Mouse (Mus musculus) CH12.LX (cell line): ENCODE results near the gene Hmgcl. TPM values are rescaled to one million over a fixed set of nuclear protein-coding genes. Genes with fewer than 3 reads are reported as not detected.

Source experiments
- DNase-seq: peaks from one replicate; pipeline ENCODE4 v3.0.0-alpha.2; 2013; ENCODE audit errors: extremely low read depth
- H3K27ac ChIP-seq: 2 replicates; pipeline ENCODE4 v1.5.1; 2012; ENCODE audit warnings: low read depth, mild to moderate bottlenecking, control low read depth, moderate library complexity; ENCODE audit not compliant: insufficient read depth
- H3K27me3 ChIP-seq: replicated peaks from 2 replicates; pipeline ENCODE3; 2012; ENCODE audit warnings: inconsistent platforms
- H3K36me3 ChIP-seq, 2 experiments: replicated peaks in 1 of 2; 2 replicates each; pipeline versions ENCODE3 to v1.6.1; 2012; ENCODE audit warnings: inconsistent platforms in 1 of 2, low read length in 1 of 2, mild to moderate bottlenecking in 1 of 2, mixed read lengths in 1 of 2, moderate library complexity in 1 of 2; ENCODE audit not compliant: control insufficient read depth in 1 of 2, insufficient read depth in 1 of 2
- H3K4me1 ChIP-seq, 2 experiments: 2 replicates each; pipeline ENCODE4 v1.6.1; 2012; ENCODE audit warnings: inconsistent platforms in 1 of 2, moderate library complexity in 1 of 2; ENCODE audit not compliant: insufficient read depth in 2 of 2, control insufficient read depth in 1 of 2
- H3K4me2 ChIP-seq: 2 replicates; pipeline ENCODE4 v1.6.1; 2012; ENCODE audit warnings: low read depth, mild to moderate bottlenecking, control low read depth; ENCODE audit not compliant: poor library complexity, insufficient read depth, severe bottlenecking
- H3K4me3 ChIP-seq, 3 experiments: fragments of 150-350 bp in 1 of 3; sonication (generic) in 1 of 3; replicated peaks in 1 of 3; 2 replicates each; pipeline versions ENCODE3 to v1.5.1; 2011 to 2012; ENCODE audit warnings: low read depth in 2 of 3, low read length in 2 of 3, mild to moderate bottlenecking in 2 of 3, moderate library complexity in 2 of 3, control low read depth in 1 of 3, improper control_type of control experiment in 1 of 3, inconsistent platforms in 1 of 3, mixed read lengths in 1 of 3; ENCODE audit not compliant: poor library complexity in 1 of 3
- H3K79me2 ChIP-seq: replicated peaks from 2 replicates; pipeline ENCODE4 v1.6.1; 2012; ENCODE audit warnings: mild to moderate bottlenecking, moderate library complexity; ENCODE audit not compliant: control insufficient read depth, poor library complexity, insufficient read depth, severe bottlenecking; ENCODE audit errors: extremely low read depth
- H3K9ac ChIP-seq: 2 replicates; pipeline ENCODE4 v1.6.1; 2012; ENCODE audit warnings: low read depth, mild to moderate bottlenecking, control low read depth, moderate library complexity; ENCODE audit not compliant: insufficient read depth
- H3K9me3 ChIP-seq: replicated peaks from 2 replicates; pipeline ENCODE3; 2012; ENCODE audit warnings: low read length, inconsistent platforms, mixed read lengths
- CHD1 ChIP-seq: IDR thresholded peaks from 2 replicates; pipeline ENCODE4 v1.6.1; 2012; ENCODE audit warnings: low read depth, low read length, improper control_type of control experiment, inconsistent platforms
- CHD2 ChIP-seq: IDR thresholded peaks from 2 replicates; pipeline ENCODE4 v1.6.1; 2011; ENCODE audit warnings: low read length, improper control_type of control experiment
- CTCF ChIP-seq, 2 experiments: IDR thresholded peaks in 1 of 2; conservative IDR thresholded peaks in 1 of 2; 2 replicates each; pipeline ENCODE4 v1.5.1; 2011 to 2012; ENCODE audit warnings: low read depth in 2 of 2, low read length in 2 of 2, improper control_type of control experiment in 1 of 2, inconsistent platforms in 1 of 2, mild to moderate bottlenecking in 1 of 2, moderate library complexity in 1 of 2
- E2F4 ChIP-seq: IDR thresholded peaks from 2 replicates; pipeline ENCODE4 v1.6.1; 2011; ENCODE audit warnings: low read depth, low read length, improper control_type of control experiment; ENCODE audit not compliant: insufficient replicate concordance
- ELF1 ChIP-seq: IDR thresholded peaks from 2 replicates; pipeline ENCODE4 v1.6.1; 2014; ENCODE audit warnings: low read depth, mild to moderate bottlenecking, inconsistent platforms, low read length, improper control_type of control experiment
- EP300 ChIP-seq: IDR thresholded peaks from 2 replicates; pipeline ENCODE4 v1.6.1; 2011; ENCODE audit warnings: low read length, improper control_type of control experiment
- ETS1 ChIP-seq: conservative IDR thresholded peaks from 2 replicates; pipeline ENCODE4 v1.6.1; 2012; ENCODE audit warnings: low read depth, mild to moderate bottlenecking, inconsistent platforms, low read length, improper control_type of control experiment, moderate library complexity
- GABPA ChIP-seq: IDR thresholded peaks from 2 replicates; pipeline ENCODE4 v1.6.1; 2012; ENCODE audit warnings: low read depth, low read length, improper control_type of control experiment, inconsistent platforms; ENCODE audit not compliant: insufficient replicate concordance
- HCFC1 ChIP-seq: IDR thresholded peaks from 2 replicates; pipeline ENCODE4 v1.6.1; 2012; ENCODE audit warnings: low read depth, mild to moderate bottlenecking, inconsistent platforms, low read length, improper control_type of control experiment
- IRF4 ChIP-seq: IDR thresholded peaks from 2 replicates; pipeline ENCODE4 v1.6.1; 2014; ENCODE audit warnings: low read depth, mild to moderate bottlenecking, inconsistent platforms, low read length, improper control_type of control experiment
- JUND ChIP-seq: conservative IDR thresholded peaks from 2 replicates; pipeline ENCODE4 v1.6.1; 2011; ENCODE audit warnings: low read depth, low read length, improper control_type of control experiment
- KAT2A ChIP-seq: IDR thresholded peaks from 2 replicates; pipeline ENCODE4 v1.6.1; 2012; ENCODE audit warnings: low read length, improper control_type of control experiment, inconsistent platforms; ENCODE audit not compliant: insufficient replicate concordance
- MAX ChIP-seq: IDR thresholded peaks from 2 replicates; pipeline ENCODE4 v1.6.1; 2011; ENCODE audit warnings: low read length, improper control_type of control experiment
- MAZ ChIP-seq: IDR thresholded peaks from 2 replicates; pipeline ENCODE4 v1.6.1; 2012; ENCODE audit warnings: low read depth, mild to moderate bottlenecking, inconsistent platforms, low read length, improper control_type of control experiment, moderate library complexity
- MEF2A ChIP-seq: IDR thresholded peaks from 2 replicates; pipeline ENCODE4 v1.6.1; 2014; ENCODE audit warnings: low read depth, mild to moderate bottlenecking, inconsistent platforms, low read length, improper control_type of control experiment, borderline replicate concordance
- MXI1 ChIP-seq: IDR thresholded peaks from 2 replicates; pipeline ENCODE4 v1.6.1; 2011; ENCODE audit warnings: mild to moderate bottlenecking, low read depth, low read length, improper control_type of control experiment
- MYC ChIP-seq: IDR thresholded peaks from 2 replicates; pipeline ENCODE4 v1.6.1; 2011; ENCODE audit warnings: low read depth, mild to moderate bottlenecking, improper control_type of control experiment, low read length
- NELFE ChIP-seq: IDR thresholded peaks from 2 replicates; pipeline ENCODE4 v1.6.1; 2011; ENCODE audit warnings: low read depth, low read length, improper control_type of control experiment
- PAX5 ChIP-seq: IDR thresholded peaks from 2 replicates; pipeline ENCODE4 v1.6.1; 2012; ENCODE audit warnings: low read length, inconsistent platforms, mixed read lengths
- POLR2A ChIP-seq: IDR thresholded peaks from 2 replicates; pipeline ENCODE4 v1.6.1; 2011; ENCODE audit warnings: low read depth, mild to moderate bottlenecking, improper control_type of control experiment, low read length
- POLR2AphosphoS2 ChIP-seq: IDR thresholded peaks from 2 replicates; pipeline ENCODE4 v1.6.1; 2011; ENCODE audit warnings: low read depth, low read length, improper control_type of control experiment
- RAD21 ChIP-seq: IDR thresholded peaks from 2 replicates; pipeline ENCODE4 v1.6.1; 2011; ENCODE audit warnings: low read depth, mild to moderate bottlenecking, low read length, improper control_type of control experiment, moderate library complexity
- RCOR1 ChIP-seq: conservative IDR thresholded peaks from 2 replicates; pipeline ENCODE4 v1.6.1; 2012; ENCODE audit warnings: low read depth, mild to moderate bottlenecking, inconsistent platforms, low read length, improper control_type of control experiment
- SMC3 ChIP-seq: IDR thresholded peaks from 2 replicates; pipeline ENCODE4 v1.6.1; 2011; ENCODE audit warnings: low read depth, low read length, improper control_type of control experiment
- TCF12 ChIP-seq: IDR thresholded peaks from 2 replicates; pipeline ENCODE4 v1.6.1; 2014; ENCODE audit warnings: low read depth, mild to moderate bottlenecking, inconsistent platforms, low read length, improper control_type of control experiment
- USF1 ChIP-seq: IDR thresholded peaks from 2 replicates; pipeline ENCODE4 v1.6.1; 2014; ENCODE audit warnings: low read depth, mild to moderate bottlenecking, inconsistent platforms, low read length, improper control_type of control experiment
- USF2 ChIP-seq: conservative IDR thresholded peaks from 2 replicates; pipeline ENCODE4 v1.6.1; 2011; ENCODE audit warnings: low read depth, low read length, improper control_type of control experiment
- ZKSCAN1 ChIP-seq: IDR thresholded peaks from 2 replicates; pipeline ENCODE4 v1.6.1; 2012; ENCODE audit warnings: low read depth, inconsistent platforms, low read length, improper control_type of control experiment, borderline replicate concordance
- ZNF384 ChIP-seq: IDR thresholded peaks from 2 replicates; pipeline ENCODE4 v1.6.1; 2012; ENCODE audit warnings: low read depth, low read length, improper control_type of control experiment, inconsistent platforms
- dilution Hi-C: fragments of 300-500 bp; cut with MboI; formaldehyde crosslinking; loops from 2 replicates; pipeline ENCODE4 v1.14.3; 2020; ENCODE audit warnings: low sequenced_read_pairs; ENCODE audit not compliant: extremely low pct_unique_long_range_greater_than_20kb, extremely low pct_ligation_motif_present
- in situ Hi-C: fragments of 300-500 bp; cut with MboI; formaldehyde crosslinking; loops from 3 replicates; pipeline ENCODE4 v1.14.3; 2019; ENCODE audit warnings: low sequenced_read_pairs, low pct_ligation_motif_present, low pct_unique_long_range_greater_than_20kb, mixed read lengths
- polyA plus RNA-seq: library from polyadenylated mRNA; unstranded; fragments of >175 nt; gene quantifications from 2 replicates; pipeline ENCODE4 v1.2.1, GENCODE M21; 2012; ENCODE audit warnings: low read depth; ENCODE audit not compliant: insufficient read length
- total RNA-seq, 2 experiments: library from RNA; depleted of rRNA; stranded (reverse); fragments of 300-350 nt in 1 of 2; fragments of >200 nt in 1 of 2; gene quantifications; 2 replicates each; pipeline ENCODE4 v1.2.3; 2012 to 2014

The Hmgcl gene
- total and polyA plus RNA-seq, 3 experiments, result 27.2 to 42.7 (median 39.5) TPM

DNA sequence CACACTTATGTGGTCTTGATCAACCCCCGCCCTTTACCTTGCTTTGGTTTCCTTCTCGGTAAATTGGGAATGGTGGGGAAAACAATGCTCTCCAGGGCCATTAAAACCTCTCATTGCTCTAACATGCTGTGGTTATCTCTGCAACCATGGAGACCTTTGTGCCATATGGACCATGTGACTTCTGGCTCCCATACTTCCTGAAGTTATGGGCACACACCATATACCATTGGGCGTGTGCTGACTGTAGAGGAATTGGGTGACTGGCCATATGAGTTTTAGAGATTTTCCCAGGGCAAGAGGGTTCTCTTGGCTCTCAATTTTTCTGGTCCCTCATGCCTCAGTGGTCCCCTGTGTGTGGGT, 27.0 kb upstream of the Hmgcl start:
- TF ChIP-seq RCOR1 (no peak), TCF12 (no peak), HCFC1 (no peak), GABPA (no peak), CHD2 (no peak), MAX (no peak), MEF2A (no peak), KAT2A (no peak), EP300 (no peak), CTCF (conservative IDR thresholded peaks at IDR 0.05 in 1 of 2, IDR thresholded peaks at IDR 0.05 in 1 of 2; ENCODE audit: low read depth in 2 of 2, low read length in 2 of 2) (no peak), USF2 (no peak), MXI1 (no peak), ZKSCAN1 (no peak), RAD21 (no peak), PAX5 (no peak), POLR2AphosphoS2 (no peak), IRF4 (no peak), ETS1 (no peak), ELF1 (no peak)
- H3K79me2 ChIP-seq, result 0 out of 2 replicates have a peak, but pooled peaks cover 4% of the 10 kb centered on the region
- no peaks in the 10 kb centered on the region for H3K9me3 ChIP-seq
- no peak overlapping the region for H3K9ac ChIP-seq
- H3K36me3 ChIP-seq, result peaks cover 26 to 51% of the 10 kb centered on the region in 2 experiments
- no peak overlapping the region for H3K27ac ChIP-seq
- H3K4me2 ChIP-seq, result no peak overlapping the region
- no peaks in the 10 kb centered on the region for H3K27me3 ChIP-seq
- dilution Hi-C loops (no loop called here), in situ Hi-C loops (no loop called here)
- no peak overlapping the region for H3K4me3 ChIP-seq
- H3K4me1 ChIP-seq, result peaks cover 0 to 39% of the 10 kb centered on the region in 2 experiments; a peak in 2 of 4 replicates
- no peak for DNase-seq

DNA sequence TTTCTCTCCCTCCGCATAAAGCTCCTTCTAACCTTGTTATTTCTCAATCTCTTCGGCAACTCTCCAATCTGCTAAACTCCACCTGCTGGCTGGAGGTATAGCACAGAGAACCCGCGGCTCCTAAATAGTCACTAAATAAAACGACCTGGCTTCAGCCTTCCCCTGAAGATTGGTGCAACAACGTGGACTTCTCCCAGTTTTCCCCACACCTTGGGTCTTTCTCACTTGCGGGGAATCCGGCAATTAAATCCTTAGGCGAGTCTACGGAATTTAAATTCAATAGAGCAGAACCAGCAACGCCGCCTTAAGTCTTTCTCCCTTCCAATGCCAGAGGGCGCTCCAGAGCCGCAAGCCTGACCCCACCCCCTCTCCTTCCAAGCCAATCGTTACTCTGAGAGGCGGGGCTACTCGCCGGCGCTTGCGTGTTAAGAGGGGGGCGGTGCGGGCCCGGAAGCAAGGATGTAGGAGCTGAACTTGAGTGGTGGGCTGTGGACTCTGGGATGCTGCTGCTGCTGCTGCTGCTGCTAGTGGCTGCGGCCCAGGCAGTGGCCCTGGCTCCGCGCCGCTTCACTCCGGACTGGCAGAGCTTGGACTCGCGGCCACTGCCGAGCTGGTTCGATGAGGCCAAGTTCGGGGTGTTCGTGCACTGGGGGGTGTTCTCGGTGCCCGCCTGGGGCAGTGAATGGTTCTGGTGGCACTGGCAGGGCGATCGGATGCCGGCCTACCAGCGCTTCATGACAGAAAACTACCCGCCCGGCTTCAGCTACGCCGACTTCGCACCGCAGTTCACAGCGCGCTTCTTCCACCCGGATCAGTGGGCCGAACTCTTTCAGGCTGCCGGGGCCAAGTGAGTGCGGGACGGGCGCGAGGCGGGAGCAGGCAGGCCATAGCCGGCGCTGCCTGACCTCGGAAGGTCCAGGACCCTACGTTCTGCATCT, 25.7 kb upstream of the Hmgcl start, which contains the start of gene Fuca1:
Fuca1 (plus strand) TSS at position 432 of the 938 bp plus-strand sequence.
- Histone ChIP-seq H3K36me3 (peaks cover 35 to 64% of the 10 kb centered on the region in 2 experiments), H3K4me1 (peaks cover 0 to 35% of the 10 kb centered on the region in 2 experiments; a peak in 2 of 4 replicates), H3K9me3 (no peaks in the 10 kb centered on the region), H3K9ac (peak within 1 kb of the TSS; percentile 59), H3K27ac (no peak within 1 kb of the TSS), H3K27me3 (no peaks in the 10 kb centered on the region), H3K4me2 (peak within 1 kb of the TSS; percentile 96), H3K4me3 (peak within 1 kb of the TSS; percentile 80 to 95 (median 85)), H3K79me2 (0 out of 2 replicates have a peak, but pooled peaks cover 4% of the 10 kb centered on the region)
- dilution Hi-C loops (no loop called here), in situ Hi-C loops (no loop called here)
- DNase-seq, result peak; percentile 96
- peak; percentile 46 to 86; a peak in 2 of 4 replicates for TF ChIP-seq CTCF (conservative IDR thresholded peaks at IDR 0.05 in 1 of 2, IDR thresholded peaks at IDR 0.05 in 1 of 2; ENCODE audit: low read depth in 2 of 2, low read length in 2 of 2)
- peak; percentile 78 for TF ChIP-seq NELFE
- no peak for TF ChIP-seq ZNF384
- 0 out of 2 replicates have a peak, but pooled peaks have one; percentile 53 for TF ChIP-seq MYC
- no peak for TF ChIP-seq USF1
- peak; percentile 77 for TF ChIP-seq POLR2A
- 0 out of 2 replicates have a peak, but pooled peaks have one; percentile 46 for TF ChIP-seq MAZ
- peak; percentile 60 for TF ChIP-seq HCFC1
- TF ChIP-seq MXI1, result peak; percentile 78
- no peak for TF ChIP-seq E2F4
- TF ChIP-seq CHD1, result no peak
- TF ChIP-seq ELF1, result peak; percentile 91
- peak; percentile 51 for TF ChIP-seq RAD21
- no peak for TF ChIP-seq GABPA
- TF ChIP-seq TCF12, result peak; percentile 63; the same call in 1 of the 2 replicates
- TF ChIP-seq ETS1, result no peak; the same call in none of the 2 replicates
- no peak for TF ChIP-seq USF2
- TF ChIP-seq RCOR1, result no peak; the same call in 1 of the 2 replicates
- TF ChIP-seq SMC3, result peak; percentile 94
- TF ChIP-seq JUND, result no peak
- 0 out of 2 replicates have a peak, but pooled peaks have one; percentile 12 for TF ChIP-seq EP300
